Mouse (Mus musculus): ENCODE measurements around the gene Hdgfl2. TPM values are rescaled to one million over a fixed set of nuclear protein-coding genes. Genes with fewer than 3 reads are reported as not detected.

Gene Hdgfl2
- total and polyA plus RNA-seq, 3 experiments: 35.3 to 93.6 (median 68.9) TPM

- no peaks in the 10 kb centered on the region for H3K9me3 ChIP-seq (replicated peaks; ENCODE audit: low read length)
- TF ChIP-seq NELFE (IDR thresholded peaks at IDR 0.05; ENCODE audit: low read depth, low read length): no peak
- dilution Hi-C loops (cut with MboI; ENCODE audit: extremely low pct_ligation_motif_present, extremely low pct_unique_long_range_greater_than_20kb, low sequenced_read_pairs): no loop called here
- no peaks in the 10 kb centered on the region for H3K27me3 ChIP-seq (replicated peaks)
- H3K27ac ChIP-seq (ENCODE audit: insufficient read depth, low read depth): no peak within 1 kb of the TSS
- DNase-seq (ENCODE audit: extremely low read depth): no peak
- H3K79me2 ChIP-seq (replicated peaks; ENCODE audit: control insufficient read depth, extremely low read depth, insufficient read depth, poor library complexity, severe bottlenecking): no peaks in the 10 kb centered on the region
- no peak within 1 kb of the TSS for H3K4me3 ChIP-seq (replicated peaks in 1 of 3; ENCODE audit: low read depth in 2 of 3, low read length in 2 of 3, poor library complexity in 1 of 3)
- H3K4me1 ChIP-seq (ENCODE audit: control insufficient read depth in 1 of 2, insufficient read depth in 2 of 2): 0 out of 4 replicates have a peak, but pooled peaks cover 0 to 2% of the 10 kb centered on the region in 2 experiments
- H3K36me3 ChIP-seq (replicated peaks in 1 of 2; ENCODE audit: control insufficient read depth in 1 of 2, insufficient read depth in 1 of 2, low read length in 1 of 2): peaks cover 0 to 39% of the 10 kb centered on the region in 2 experiments
- no peak within 1 kb of the TSS for H3K9ac ChIP-seq (ENCODE audit: insufficient read depth, low read depth)
- no peak within 1 kb of the TSS for H3K4me2 ChIP-seq (ENCODE audit: insufficient read depth, low read depth, poor library complexity, severe bottlenecking)
- in situ Hi-C loops (cut with MboI; ENCODE audit: low pct_ligation_motif_present, low pct_unique_long_range_greater_than_20kb, low sequenced_read_pairs): no loop called here
These were observed 30.0 kb downstream of the Hdgfl2 start, which contains the start of gene Plin4 for GRCm38 (mm10) chr17:56109219-56110051. TSS of gene Plin4 (minus strand) at chr17:56109803.

- dilution Hi-C loops (cut with MboI; ENCODE audit: extremely low pct_ligation_motif_present, extremely low pct_unique_long_range_greater_than_20kb, low sequenced_read_pairs): no loop called here
- H3K4me2 ChIP-seq (ENCODE audit: insufficient read depth, low read depth, poor library complexity, severe bottlenecking): no peak overlapping the region
- H3K27ac ChIP-seq (ENCODE audit: insufficient read depth, low read depth): no peak overlapping the region
- H3K4me1 ChIP-seq (ENCODE audit: control insufficient read depth in 1 of 2, insufficient read depth in 2 of 2): 0 out of 4 replicates have a peak, but pooled peaks cover 0 to 2% of the 10 kb centered on the region in 2 experiments
- DNase-seq (ENCODE audit: extremely low read depth): no peak
- H3K9ac ChIP-seq (ENCODE audit: insufficient read depth, low read depth): no peak overlapping the region
- H3K4me3 ChIP-seq (replicated peaks in 1 of 3; ENCODE audit: low read depth in 2 of 3, low read length in 2 of 3, poor library complexity in 1 of 3): no peak overlapping the region
- in situ Hi-C loops (cut with MboI; ENCODE audit: low pct_ligation_motif_present, low pct_unique_long_range_greater_than_20kb, low sequenced_read_pairs): no loop called here
- no peaks in the 10 kb centered on the region for H3K9me3 ChIP-seq (replicated peaks; ENCODE audit: low read length)
- H3K27me3 ChIP-seq (replicated peaks): no peaks in the 10 kb centered on the region
- no peak for TF ChIP-seq IRF4 (IDR thresholded peaks at IDR 0.05; ENCODE audit: low read depth, low read length)
- TF ChIP-seq MYC (IDR thresholded peaks at IDR 0.05; ENCODE audit: low read depth, low read length): no peak
- no peak for TF ChIP-seq CHD1 (IDR thresholded peaks at IDR 0.05; ENCODE audit: low read depth, low read length)
- H3K79me2 ChIP-seq (replicated peaks; ENCODE audit: control insufficient read depth, extremely low read depth, insufficient read depth, poor library complexity, severe bottlenecking): no peaks in the 10 kb centered on the region
- H3K36me3 ChIP-seq (replicated peaks in 1 of 2; ENCODE audit: control insufficient read depth in 1 of 2, insufficient read depth in 1 of 2, low read length in 1 of 2): peaks cover 0 to 39% of the 10 kb centered on the region in 2 experiments
These were observed 31.1 kb downstream of the Hdgfl2 start for GRCm38 (mm10) chr17:56110571-56110970.

- no peak overlapping the region for H3K27ac ChIP-seq (ENCODE audit: insufficient read depth, low read depth)
- in situ Hi-C loops (cut with MboI; ENCODE audit: low pct_ligation_motif_present, low pct_unique_long_range_greater_than_20kb, low sequenced_read_pairs) (no loop called here), dilution Hi-C loops (cut with MboI; ENCODE audit: extremely low pct_ligation_motif_present, extremely low pct_unique_long_range_greater_than_20kb, low sequenced_read_pairs) (no loop called here)
- no peak overlapping the region for H3K9ac ChIP-seq (ENCODE audit: insufficient read depth, low read depth)
- peaks cover 0 to 39% of the 10 kb centered on the region in 2 experiments for H3K36me3 ChIP-seq (replicated peaks in 1 of 2; ENCODE audit: control insufficient read depth in 1 of 2, insufficient read depth in 1 of 2, low read length in 1 of 2)
- H3K27me3 ChIP-seq (replicated peaks): no peaks in the 10 kb centered on the region
- H3K4me3 ChIP-seq (replicated peaks in 1 of 3; ENCODE audit: low read depth in 2 of 3, low read length in 2 of 3, poor library complexity in 1 of 3): no peak overlapping the region
- H3K4me1 ChIP-seq (ENCODE audit: control insufficient read depth in 1 of 2, insufficient read depth in 2 of 2): 0 out of 4 replicates have a peak, but pooled peaks cover 0 to 2% of the 10 kb centered on the region in 2 experiments
- no peak for TF ChIP-seq NELFE (IDR thresholded peaks at IDR 0.05; ENCODE audit: low read depth, low read length)
- no peak for TF ChIP-seq ZNF384 (IDR thresholded peaks at IDR 0.05; ENCODE audit: low read depth, low read length)
- TF ChIP-seq SIN3A (IDR thresholded peaks at IDR 0.05; ENCODE audit: low read length): no peak
- TF ChIP-seq RAD21 (IDR thresholded peaks at IDR 0.05; ENCODE audit: low read depth, low read length): no peak
- no peak for TF ChIP-seq CHD2 (IDR thresholded peaks at IDR 0.05; ENCODE audit: low read length)
- TF ChIP-seq USF1 (IDR thresholded peaks at IDR 0.05; ENCODE audit: low read depth, low read length): no peak
- no peak for TF ChIP-seq BHLHE40 (IDR thresholded peaks at IDR 0.05; ENCODE audit: low read depth, low read length)
- no peak for TF ChIP-seq RCOR1 (conservative IDR thresholded peaks at IDR 0.05; ENCODE audit: low read depth, low read length)
- TF ChIP-seq MEF2A (IDR thresholded peaks at IDR 0.05; ENCODE audit: borderline replicate concordance, low read depth, low read length): no peak
- DNase-seq (ENCODE audit: extremely low read depth): no peak
- no peaks in the 10 kb centered on the region for H3K79me2 ChIP-seq (replicated peaks; ENCODE audit: control insufficient read depth, extremely low read depth, insufficient read depth, poor library complexity, severe bottlenecking)
- H3K4me2 ChIP-seq (ENCODE audit: insufficient read depth, low read depth, poor library complexity, severe bottlenecking): no peak overlapping the region
- no peaks in the 10 kb centered on the region for H3K9me3 ChIP-seq (replicated peaks; ENCODE audit: low read length)
These were observed 31.6 kb downstream of the Hdgfl2 start for GRCm38 (mm10) chr17:56111021-56111420.
